Mouse (Mus musculus): ENCODE data around the gene Mx1. TPM values are rescaled to one million over a fixed set of nuclear protein-coding genes. Genes with fewer than 3 reads are reported as not detected.

The Mx1 gene
- polyA plus RNA-seq, 1 experiment from 2014 or later: 0.36 TPM

DNA sequence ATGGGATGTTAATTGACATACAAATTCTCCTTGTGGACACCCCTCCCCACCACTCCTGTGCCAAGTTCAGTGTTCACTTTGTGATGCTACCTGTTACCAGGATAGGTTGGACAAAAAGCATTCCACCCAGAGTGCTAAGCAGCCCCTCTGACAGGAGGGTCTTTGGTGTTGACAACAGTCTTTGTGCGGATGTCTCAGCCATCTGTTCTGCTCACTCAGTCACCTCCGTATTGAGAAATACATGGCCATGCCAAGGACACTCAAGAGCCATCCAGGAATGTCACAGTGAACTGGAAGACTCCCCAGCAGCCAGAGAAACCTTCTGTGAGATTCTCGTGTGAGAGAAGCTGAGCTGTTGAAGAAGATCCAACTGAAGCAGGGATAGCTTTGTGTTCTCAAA lies 24.5 kb downstream of the Mx1 start:
- Histone ChIP-seq H3K36me3 (no peaks in the 10 kb centered on the region), H3K4me3 (no peak overlapping the region), H3K27me3 (no peaks in the 10 kb centered on the region), H3K27ac (replicated peaks) (no peak overlapping the region), H3K4me2 (no peak overlapping the region), H3K9me3 (no peaks in the 10 kb centered on the region), H3K9ac (no peak overlapping the region), H3K4me1 (replicated peaks) (no peaks in the 10 kb centered on the region)
- no peak for ATAC-seq (ENCODE audit: low read depth)
- WGBS: 81% methylated on average over 3 of the region's 3 CpGs

DNA sequence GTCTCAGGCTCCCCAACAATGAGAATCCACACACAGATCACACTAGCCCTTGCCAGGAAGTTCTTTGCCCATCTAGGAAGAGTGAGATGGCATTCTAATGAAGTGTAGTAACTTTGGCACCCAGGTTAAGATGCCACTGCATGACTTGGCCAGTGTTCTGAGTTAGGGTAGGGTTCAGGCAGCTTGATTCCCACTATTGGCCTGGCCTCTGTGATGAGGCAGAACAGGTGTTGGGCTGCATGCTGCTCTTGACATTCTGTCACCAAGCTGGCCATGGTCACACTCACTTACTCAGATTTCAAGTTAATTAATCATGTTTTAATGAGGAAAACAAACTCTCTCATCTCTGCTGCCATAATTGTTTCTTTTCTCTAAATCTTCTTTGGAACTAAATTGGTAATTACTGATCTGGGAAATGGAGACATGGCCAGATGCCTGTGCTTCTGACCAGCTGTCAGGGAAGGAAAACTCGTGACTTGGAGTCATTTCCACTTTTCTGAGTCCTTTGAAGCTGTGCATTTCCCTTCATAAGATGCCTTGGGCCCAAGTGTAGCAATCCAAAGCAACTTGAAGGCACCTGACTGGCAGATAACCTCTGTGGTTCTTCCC lies 25.2 kb downstream of the Mx1 start:
- no peak for ATAC-seq (ENCODE audit: low read depth)
- 67% methylated on average over 1 of the region's 1 CpGs for WGBS
- H3K4me3 ChIP-seq: no peak overlapping the region

DNA sequence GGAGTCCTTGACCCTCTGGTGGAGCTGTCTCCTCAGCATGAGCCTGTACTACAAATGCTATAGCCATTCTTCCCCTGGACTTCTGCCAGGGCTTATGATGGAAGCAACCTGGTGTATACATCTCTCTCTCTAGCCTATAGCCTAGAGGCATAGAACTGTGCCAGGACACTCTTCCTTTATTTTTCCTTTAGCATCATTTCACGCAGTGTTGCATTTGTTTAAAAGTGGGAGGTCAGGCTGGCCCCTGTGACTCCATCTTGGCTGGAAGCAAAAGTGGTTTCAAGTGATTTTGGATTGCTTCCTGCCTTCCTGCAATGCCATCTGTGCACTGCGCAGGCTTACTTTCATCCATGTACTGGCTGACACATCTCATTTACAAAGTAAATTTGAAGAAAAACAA lies 28.5 kb downstream of the Mx1 start:
- ATAC-seq (ENCODE audit: low read depth): no peak
- H3K27me3 ChIP-seq: no peaks in the 10 kb centered on the region
- no peaks in the 10 kb centered on the region for H3K9me3 ChIP-seq
- 82% methylated on average over 2 of the region's 2 CpGs for WGBS
- no peaks in the 10 kb centered on the region for H3K4me1 ChIP-seq (replicated peaks)
- H3K4me3 ChIP-seq: no peak overlapping the region
- no peaks in the 10 kb centered on the region for H3K36me3 ChIP-seq
- no peak overlapping the region for H3K4me2 ChIP-seq
- no peak overlapping the region for H3K27ac ChIP-seq (replicated peaks)
- H3K9ac ChIP-seq: no peak overlapping the region

More for the DNA sequence above, 25.2 kb downstream of the Mx1 start:
- Histone ChIP-seq H3K4me1 (replicated peaks) (no peaks in the 10 kb centered on the region), H3K9ac (no peak overlapping the region), H3K9me3 (no peaks in the 10 kb centered on the region), H3K27ac (replicated peaks) (no peak overlapping the region), H3K4me2 (no peak overlapping the region), H3K27me3 (no peaks in the 10 kb centered on the region), H3K36me3 (no peaks in the 10 kb centered on the region)

DNA sequence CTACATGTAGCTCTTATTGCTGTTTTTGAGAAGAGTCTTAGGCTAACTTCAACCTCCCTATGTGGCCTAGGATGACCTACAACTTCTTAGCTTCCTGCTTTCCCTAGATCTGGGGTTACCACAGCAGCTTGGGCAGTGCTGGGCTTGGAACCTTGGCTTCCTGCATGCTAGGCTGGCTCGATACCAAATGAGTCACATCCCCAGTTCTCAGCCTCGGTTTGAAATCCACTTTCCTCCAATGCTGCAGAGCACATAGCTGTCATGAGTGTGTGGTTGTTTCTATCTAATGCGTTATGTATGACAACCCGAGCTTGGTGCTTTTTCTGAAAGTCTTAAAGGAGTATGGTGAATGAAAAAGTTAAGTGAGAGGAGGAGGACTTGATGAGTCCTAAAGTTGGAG lies 31.4 kb downstream of the Mx1 start:
- Histone ChIP-seq H3K9me3 (no peaks in the 10 kb centered on the region), H3K9ac (no peak overlapping the region)
- ATAC-seq (ENCODE audit: low read depth): no peak

DNA sequence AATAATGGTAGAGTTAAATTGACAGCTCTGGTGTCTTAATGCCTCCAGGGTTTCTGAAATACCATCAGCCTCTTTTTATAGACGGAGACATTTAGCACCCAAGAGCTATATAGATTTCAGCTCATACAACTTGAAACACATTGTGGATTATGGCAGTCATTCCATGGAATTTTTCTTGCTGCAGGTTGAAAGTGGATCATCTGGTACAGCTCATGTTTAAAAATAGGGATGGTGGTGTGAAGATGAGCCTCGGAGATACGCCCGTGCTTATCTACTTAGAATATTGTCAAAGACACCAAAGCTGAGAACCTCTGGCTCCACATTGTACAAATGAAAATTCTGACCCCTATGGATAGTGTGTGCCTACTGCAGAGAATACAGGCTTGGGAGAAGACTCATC lies 32.6 kb downstream of the Mx1 start:
- no peak overlapping the region for H3K4me3 ChIP-seq
- H3K4me2 ChIP-seq: no peak overlapping the region
- no peaks in the 10 kb centered on the region for H3K4me1 ChIP-seq (replicated peaks)
- WGBS: 98% methylated on average over 4 of the region's 4 CpGs
- no peak overlapping the region for H3K27ac ChIP-seq (replicated peaks)
- no peaks in the 10 kb centered on the region for H3K9me3 ChIP-seq
- ATAC-seq (ENCODE audit: low read depth): no peak
- H3K27me3 ChIP-seq: no peaks in the 10 kb centered on the region
- no peaks in the 10 kb centered on the region for H3K36me3 ChIP-seq
- no peak overlapping the region for H3K9ac ChIP-seq

More for the DNA sequence above, 31.4 kb downstream of the Mx1 start:
- Histone ChIP-seq H3K27me3 (no peaks in the 10 kb centered on the region), H3K4me1 (replicated peaks) (no peaks in the 10 kb centered on the region), H3K36me3 (no peaks in the 10 kb centered on the region), H3K27ac (replicated peaks) (no peak overlapping the region), H3K4me2 (no peak overlapping the region), H3K4me3 (no peak overlapping the region)
- 87% methylated on average over 4 of the region's 4 CpGs for WGBS

DNA sequence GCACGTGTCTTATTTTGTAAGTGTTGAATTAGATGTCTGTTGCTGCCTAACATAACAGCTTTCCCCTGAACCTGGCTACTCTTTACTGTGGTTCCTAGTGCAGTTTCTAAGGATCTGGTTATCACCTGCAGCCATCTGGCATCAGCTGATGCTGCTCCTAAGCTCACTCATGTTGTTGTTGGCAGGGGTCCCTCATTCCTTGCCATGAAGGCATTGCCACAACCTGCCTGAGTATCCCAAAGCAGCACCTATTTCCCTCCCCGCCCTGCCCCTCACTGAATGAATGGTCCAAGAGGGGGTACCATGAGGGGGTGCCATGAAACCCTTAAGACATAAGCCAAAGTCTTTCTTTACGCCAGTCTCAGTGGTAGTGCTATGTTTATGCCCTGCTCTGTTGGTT lies 34.7 kb downstream of the Mx1 start:
- Histone ChIP-seq H3K4me2 (no peak overlapping the region), H3K9me3 (no peaks in the 10 kb centered on the region), H3K4me3 (no peak overlapping the region), H3K9ac (no peak overlapping the region), H3K27me3 (no peaks in the 10 kb centered on the region), H3K36me3 (no peaks in the 10 kb centered on the region), H3K27ac (replicated peaks) (no peak overlapping the region), H3K4me1 (replicated peaks) (no peaks in the 10 kb centered on the region)
- WGBS: 80% methylated on average over 3 of the region's 3 CpGs
- ATAC-seq (ENCODE audit: low read depth): no peak

DNA sequence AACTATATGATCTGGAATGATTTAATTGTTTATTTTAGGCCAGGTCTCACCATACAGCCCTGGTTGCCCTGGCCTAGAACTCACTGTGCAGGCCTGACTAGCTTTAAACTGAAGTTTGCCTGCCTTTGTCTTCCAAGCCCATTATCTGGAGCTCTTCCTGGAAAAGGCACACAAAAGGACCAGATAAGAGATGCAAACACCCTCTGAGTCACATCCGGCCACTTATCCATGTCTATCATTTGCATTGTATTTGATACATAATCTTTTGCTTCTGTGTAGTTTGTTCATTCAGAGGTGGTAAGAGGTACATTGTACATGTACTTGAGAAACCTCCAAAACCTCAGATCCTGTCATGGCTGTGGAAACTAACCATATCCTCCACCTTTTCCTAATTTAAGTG lies 39.1 kb downstream of the Mx1 start:
- Histone ChIP-seq H3K9me3 (no peaks in the 10 kb centered on the region), H3K4me1 (replicated peaks) (no peaks in the 10 kb centered on the region), H3K27ac (replicated peaks) (no peak overlapping the region), H3K9ac (no peak overlapping the region), H3K4me3 (no peak overlapping the region), H3K27me3 (no peaks in the 10 kb centered on the region), H3K36me3 (no peaks in the 10 kb centered on the region), H3K4me2 (no peak overlapping the region)
- no peak for ATAC-seq (ENCODE audit: low read depth)
- WGBS: 84% methylated on average over 1 of the region's 1 CpGs

DNA sequence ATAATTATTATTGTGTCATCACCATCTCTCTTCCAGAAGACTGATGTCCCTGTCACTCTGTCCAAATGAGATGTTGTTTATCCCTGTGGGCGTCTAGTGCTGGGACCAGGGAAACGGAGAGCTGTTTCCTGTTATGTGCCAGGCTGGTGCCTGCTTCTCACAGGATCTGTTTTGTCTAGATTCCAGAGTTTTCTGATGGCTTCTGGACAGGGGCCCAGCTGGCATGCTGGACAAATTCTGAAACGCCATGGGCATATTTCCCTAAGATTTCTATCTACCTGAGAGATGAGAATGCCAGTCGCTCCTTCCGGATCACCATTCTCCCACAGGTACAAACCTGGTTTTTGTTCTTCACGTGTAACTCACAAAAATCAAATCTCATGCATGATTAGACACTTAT lies 41.0 kb downstream of the Mx1 start:
- no peaks in the 10 kb centered on the region for H3K36me3 ChIP-seq
- no peak overlapping the region for H3K27ac ChIP-seq (replicated peaks)
- no peaks in the 10 kb centered on the region for H3K9me3 ChIP-seq
- H3K27me3 ChIP-seq: no peaks in the 10 kb centered on the region
- H3K4me3 ChIP-seq: no peak overlapping the region
- no peak for ATAC-seq (ENCODE audit: low read depth)
- no peak overlapping the region for H3K4me2 ChIP-seq
- no peaks in the 10 kb centered on the region; the same call in 1 of the 2 replicates for H3K4me1 ChIP-seq (replicated peaks)
- WGBS: 92% methylated on average over 6 of the region's 6 CpGs
- H3K9ac ChIP-seq: no peak overlapping the region

DNA sequence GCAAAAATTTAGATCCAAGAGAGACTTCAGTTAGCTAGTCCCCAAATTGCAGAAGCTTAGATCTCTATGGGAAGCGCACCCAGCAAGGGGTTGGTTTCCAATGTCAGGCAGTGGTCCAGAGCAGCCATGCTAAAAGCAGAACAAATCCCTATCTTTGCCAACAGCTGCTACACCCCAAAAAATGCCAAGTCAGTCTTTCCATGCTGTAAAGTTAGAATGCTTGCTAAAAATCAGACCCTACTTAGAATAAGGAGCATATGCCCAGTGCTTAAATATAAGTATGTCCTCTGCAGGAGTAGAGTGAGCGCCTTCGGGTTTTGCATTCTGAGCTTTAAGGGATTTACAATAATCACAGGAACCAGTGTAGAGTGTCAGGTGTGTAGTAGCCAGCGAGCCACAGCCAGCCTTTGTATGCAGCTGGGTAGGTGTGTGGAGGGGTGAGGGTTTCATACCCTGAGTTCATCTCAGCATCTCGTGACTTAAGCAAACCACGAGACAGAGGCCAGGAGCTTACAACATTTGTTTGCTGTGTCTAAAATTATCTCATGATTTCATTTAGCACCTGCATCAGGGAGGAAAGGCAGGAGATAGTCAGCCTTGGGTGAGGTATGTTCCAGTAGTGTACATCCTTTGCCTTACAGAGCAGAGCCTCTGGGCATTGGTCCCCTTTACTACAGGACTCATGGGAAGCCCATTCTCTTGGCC lies 43.8 kb downstream of the Mx1 start:
- Histone ChIP-seq H3K4me2 (no peak overlapping the region), H3K9me3 (no peaks in the 10 kb centered on the region), H3K36me3 (no peaks in the 10 kb centered on the region), H3K9ac (no peak overlapping the region), H3K27ac (replicated peaks) (no peak overlapping the region), H3K4me1 (replicated peaks) (no peaks in the 10 kb centered on the region; the same call in 1 of the 2 replicates), H3K4me3 (no peak overlapping the region), H3K27me3 (no peaks in the 10 kb centered on the region)
- no peak for ATAC-seq (ENCODE audit: low read depth)
- WGBS: 91% methylated on average over 6 of the region's 6 CpGs

DNA sequence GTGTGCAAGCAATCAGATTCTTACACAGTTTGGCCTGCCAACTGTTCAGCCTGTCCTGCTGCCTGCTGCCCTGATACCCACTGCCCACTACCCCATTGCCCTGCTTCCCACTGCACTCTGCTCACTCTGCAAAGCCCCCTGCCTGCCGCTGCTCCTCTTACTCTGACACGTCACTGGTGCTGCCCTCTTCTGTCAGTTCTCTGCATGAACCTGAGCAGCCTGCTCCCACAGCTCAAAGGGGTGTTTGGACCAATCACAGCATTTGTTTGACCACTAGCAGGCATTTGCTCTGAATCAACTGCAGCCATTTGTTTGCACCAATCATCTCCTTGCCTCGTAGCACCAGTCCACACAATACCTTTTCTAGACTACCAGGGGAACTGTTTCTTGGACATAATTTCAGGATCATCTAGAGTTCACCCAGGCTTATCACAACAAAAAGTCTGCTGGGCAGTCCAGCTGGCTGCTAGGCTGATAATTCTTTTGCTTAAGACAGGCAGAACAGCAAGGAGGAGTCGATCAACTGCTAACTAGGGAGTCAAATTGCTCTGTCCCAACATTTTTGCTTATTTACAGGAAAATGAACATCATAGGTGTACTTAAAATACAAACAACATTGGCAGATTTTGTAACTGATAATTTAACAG lies 44.7 kb downstream of the Mx1 start:
- peak; percentile 61; the same call in 1 of the 2 replicates for ATAC-seq (ENCODE audit: low read depth)
- H3K27ac ChIP-seq (replicated peaks): no peak overlapping the region

DNA sequence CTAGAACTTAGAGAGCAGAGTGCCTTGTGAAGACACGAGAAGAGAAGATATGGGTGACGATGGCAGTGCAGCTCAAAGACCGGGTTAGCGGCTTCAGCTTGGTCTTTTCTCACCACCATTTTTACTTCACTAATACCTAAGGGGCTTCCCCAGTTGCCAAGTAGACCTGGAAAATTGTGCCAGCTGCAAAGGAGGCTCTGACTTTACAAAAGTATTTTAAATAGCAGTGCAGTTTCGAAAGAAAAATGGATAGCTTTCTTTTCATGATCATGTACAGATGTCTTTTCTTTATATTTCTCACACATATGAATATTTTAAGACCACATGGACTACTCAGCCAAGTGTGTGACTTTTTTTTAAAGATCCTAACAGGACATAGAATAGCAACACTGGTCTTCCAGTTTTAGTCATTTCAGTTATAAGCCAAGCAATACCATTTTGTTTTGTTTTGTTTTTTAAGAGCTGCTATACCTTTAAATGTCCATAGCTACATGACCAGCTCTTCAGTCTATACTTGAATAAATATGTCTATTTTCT lies 57.2 kb downstream of the Mx1 start:
- 94% methylated on average over 5 of the region's 5 CpGs for WGBS
- ATAC-seq (ENCODE audit: low read depth): no peak
- no peaks in the 10 kb centered on the region for H3K36me3 ChIP-seq

More for the DNA sequence above, 44.7 kb downstream of the Mx1 start:
- Histone ChIP-seq H3K36me3 (no peaks in the 10 kb centered on the region), H3K4me2 (no peak overlapping the region), H3K27me3 (no peaks in the 10 kb centered on the region), H3K9me3 (no peaks in the 10 kb centered on the region), H3K4me1 (replicated peaks) (no peaks in the 10 kb centered on the region; the same call in 1 of the 2 replicates), H3K9ac (no peak overlapping the region), H3K4me3 (no peak overlapping the region)
- 16% methylated on average over 4 of the region's 4 CpGs for WGBS

DNA sequence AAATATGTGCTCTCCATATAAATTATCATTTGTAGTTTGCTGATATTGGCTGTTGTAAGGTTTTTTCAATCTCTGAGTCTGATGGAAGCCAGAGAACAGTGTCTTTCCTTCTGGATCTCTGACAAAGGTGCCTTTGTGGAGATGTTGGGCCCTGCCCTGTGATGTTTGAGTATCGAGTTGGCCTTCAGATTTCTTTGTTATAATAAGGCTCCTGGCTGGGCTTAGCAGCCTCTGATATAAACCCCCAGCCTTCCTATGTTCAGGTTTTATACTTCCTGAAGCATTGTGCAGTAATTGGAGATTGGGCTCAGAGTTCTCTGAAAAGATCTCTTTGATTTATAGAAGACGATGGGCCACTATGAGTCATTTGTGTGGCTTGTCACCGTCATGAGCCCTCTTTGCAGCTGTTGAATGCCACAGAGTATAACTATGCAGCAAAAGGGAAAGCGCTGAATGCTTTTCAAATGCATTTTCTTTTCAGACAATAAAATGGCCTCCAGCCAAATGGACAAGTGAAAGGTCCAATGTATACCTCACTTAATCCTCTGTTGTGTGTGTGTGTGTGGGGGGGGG lies 60.4 kb downstream of the Mx1 start:
- no peak for ATAC-seq (ENCODE audit: low read depth)
- WGBS: 69% methylated on average over 4 of the region's 4 CpGs

More for the DNA sequence above, 57.2 kb downstream of the Mx1 start:
- no peak overlapping the region for H3K4me2 ChIP-seq
- H3K4me3 ChIP-seq: no peak overlapping the region
- H3K4me1 ChIP-seq (replicated peaks): no peaks in the 10 kb centered on the region
- H3K9ac ChIP-seq: no peak overlapping the region
- H3K27ac ChIP-seq (replicated peaks): no peak overlapping the region
- H3K9me3 ChIP-seq: no peaks in the 10 kb centered on the region
- no peaks in the 10 kb centered on the region; the same call in 1 of the 2 replicates for H3K27me3 ChIP-seq

More for the DNA sequence above, 60.4 kb downstream of the Mx1 start:
- Histone ChIP-seq H3K4me1 (replicated peaks) (no peaks in the 10 kb centered on the region), H3K4me2 (no peak overlapping the region), H3K27ac (replicated peaks) (no peak overlapping the region), H3K9me3 (no peaks in the 10 kb centered on the region), H3K36me3 (no peaks in the 10 kb centered on the region), H3K4me3 (no peak overlapping the region), H3K27me3 (peaks cover 3% of the 10 kb centered on the region; the same call in 1 of the 2 replicates), H3K9ac (no peak overlapping the region)

Measured in neural tube, embryonic 13.5 days (tissue).